Mouse (Mus musculus): ENCODE data around the gene Nme1. TPM values are rescaled to one million over a fixed set of nuclear protein-coding genes. Genes with fewer than 3 reads are reported as not detected.

The Nme1 gene
- 78.3 and 101 TPM in 2 replicates for polyA plus RNA-seq (2012; rRNA removed; ENCODE audit: low replicate concordance)

GRCm38 (mm10) chr11:93968005-93968847 is at the start of gene Nme1, which contains the start of gene Gm20390:
Nme1 (minus strand) TSS chr11:93968521.
Gm20390 (minus strand) TSS chr11:93968293.

GRCm38 (mm10) chr11:93995720-93996305 is 27.5 kb upstream of the Nme1 start, which contains the start of gene Spag9:
Spag9 (plus strand) TSS chr11:93996091.

GRCm38 (mm10) chr11:93956159-93956558 is 12.2 kb downstream of the Nme1 start, which contains the start of gene Nme2:
Nme2 (minus strand) TSS chr11:93956259.

Other genes with a start within 250 kb of the Nme1 start
- 2.8 and 6.8 TPM in 2 replicates for gene Utp18, start 82.8 kb downstream of the Nme1 start, polyA plus RNA-seq (2012; rRNA removed; ENCODE audit: low replicate concordance)
- gene Mbtd1, start 82.7 kb downstream of the Nme1 start, polyA plus RNA-seq (2012; rRNA removed; ENCODE audit: low replicate concordance): 4.0 and 8.8 TPM in 2 replicates
- gene Nme2, start 12.3 kb downstream of the Nme1 start, polyA plus RNA-seq (2012; rRNA removed; ENCODE audit: low replicate concordance): 241 and 254 TPM in 2 replicates
- 17.6 and 38.3 TPM in 2 replicates for gene Gm20390, start 228 bp downstream of the Nme1 start, polyA plus RNA-seq (2012; rRNA removed; ENCODE audit: low replicate concordance)
- gene Spag9, start 27.6 kb upstream of the Nme1 start, polyA plus RNA-seq (2012; rRNA removed; ENCODE audit: low replicate concordance): 38.1 and 41.2 TPM in 2 replicates
- gene Tob1, start 242.9 kb upstream of the Nme1 start, polyA plus RNA-seq (2012; rRNA removed; ENCODE audit: low replicate concordance): 31.5 and 43.4 TPM in 2 replicates